Mouse (Mus musculus): ENCODE results near the gene Ide.

DNA sequence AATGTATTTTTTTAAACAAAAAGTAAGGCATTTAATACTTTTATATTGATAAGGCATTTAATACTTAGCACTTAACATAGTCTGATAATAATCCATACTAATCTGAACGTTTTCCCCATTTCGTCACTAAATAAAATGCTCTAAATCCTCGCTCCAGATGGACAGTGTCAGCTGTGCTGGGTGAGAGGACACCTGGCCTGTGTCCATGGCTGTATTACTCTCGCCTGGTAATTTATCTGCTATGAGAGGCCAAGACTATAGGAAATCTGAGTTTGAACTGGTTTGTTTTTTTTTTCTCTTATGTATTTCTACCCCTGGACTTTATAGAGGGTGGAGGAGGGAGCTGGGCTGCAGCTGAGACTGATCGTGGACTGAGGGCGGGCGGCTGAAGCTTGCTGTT is 28.7 kb downstream of the Ide start:
- TF ChIP-seq GATA1 (IDR thresholded peaks at IDR 0.05; ENCODE audit: borderline replicate concordance, low read length) (no peak), FLI1 (IDR thresholded peaks at IDR 0.05; ENCODE audit: low read length) (no peak)
